Comparison of ENCODE assay signal across 10 mouse cellular contexts in genomic region chr12:73764649-73765525, GRCm38 (mm10).
A peak's percentile ranks its signal among the peaks of the same experiment; 100 is the strongest.
DNase-seq lines count a peak whose midpoint lies in the region; ATAC-seq and TF ChIP-seq lines count a peak whose summit lies in the region.
"Had no signal": no experiment of that assay in that cellular context is flagged by ENCODE, and none has a peak within 500 bp of the region (broad histone marks: within the 10 kb centered on the region; RNA-seq: fewer than 3 reads in every experiment).

No protein-coding gene starts in this region.

- H3K27ac ChIP-seq in hindbrain, embryonic 12.5 days = peak overlapping the region; percentile 30; the same call in 1 of the 2 replicates
- H3K27ac ChIP-seq in hindbrain, postnatal 0 days = no peak overlapping the region

- H3K4me3 ChIP-seq in hindbrain, embryonic 12.5 days = no peak overlapping the region
- H3K4me3 ChIP-seq in hindbrain, postnatal 0 days (ENCODE audit: low read length) = no peak overlapping the region
- H3K4me3 ChIP-seq: erythroblast, embryonic 14.5 days had no signal

- peaks cover 7% of the 10 kb centered on the region; the same call in 1 of the 2 replicates for H3K4me1 ChIP-seq in hindbrain, embryonic 12.5 days
- no peaks in the 10 kb centered on the region for H3K4me1 ChIP-seq in hindbrain, postnatal 0 days (ENCODE audit: insufficient read depth, low read length)

- H3K9me3 ChIP-seq in hindbrain, embryonic 12.5 days (replicated peaks) = no peaks in the 10 kb centered on the region
- H3K9me3 ChIP-seq in hindbrain, postnatal 0 days (ENCODE audit: low read length) = no peaks in the 10 kb centered on the region

- no peak for DNase-seq in hindbrain, postnatal 0 days (ENCODE audit: low spot score)
- peak; percentile 71 for DNase-seq in retina, adult 2 months (ENCODE audit: low read depth, low spot score)
- DNase-seq in retina, embryonic 14.5 days (ENCODE audit: low spot score) = no peak
- peak; percentile 45 to 48 for DNase-seq in heart, postnatal 10 days
- no peak for DNase-seq in Muller cell, postnatal 12 days (ENCODE audit: inconsistent ontology term)
- DNase-seq in spleen, adult 18-20 months = no peak
- DNase-seq in adrenal gland, postnatal 36 days = no peak
- DNase-seq: layer of hippocampus, postnatal 36 days had no signal

- no peak for TF ChIP-seq CTCF in hindbrain, postnatal 0 days (IDR thresholded peaks at IDR 0.05; ENCODE audit: low read depth)

- H3K27me3 ChIP-seq in hindbrain, embryonic 12.5 days = no peaks in the 10 kb centered on the region
- no peaks in the 10 kb centered on the region for H3K27me3 ChIP-seq in hindbrain, postnatal 0 days (ENCODE audit: insufficient read depth, low read length)

- no peak for ATAC-seq in hindbrain, embryonic 12.5 days (ENCODE audit: low FRiP score)
- ATAC-seq in hindbrain, postnatal 0 days = no peak

- no peak overlapping the region for H3K4me2 ChIP-seq in hindbrain, embryonic 12.5 days (replicated peaks)
- no peak overlapping the region for H3K4me2 ChIP-seq in hindbrain, postnatal 0 days (ENCODE audit: low read depth, low read length)

- H3K36me3 ChIP-seq in hindbrain, embryonic 12.5 days = no peaks in the 10 kb centered on the region
- no peaks in the 10 kb centered on the region for H3K36me3 ChIP-seq in hindbrain, postnatal 0 days (ENCODE audit: insufficient read depth, low read length)

- intact Hi-C loops in heart, postnatal 10 days (cut with DNase I) = no loop called here

- 69% methylated on average over 15 of the region's 15 CpGs for WGBS in hindbrain, embryonic 12.5 days
- 65% methylated on average over 15 of the region's 15 CpGs for WGBS in hindbrain, postnatal 0 days

- no peak overlapping the region for H3K9ac ChIP-seq in hindbrain, embryonic 12.5 days
- no peak overlapping the region for H3K9ac ChIP-seq in hindbrain, postnatal 0 days (replicated peaks; ENCODE audit: low read length)

Comparison
In these comparisons a context has a peak if more than half of its experiments do, and no peak if none do; other contexts are left out.
1. DNase-seq: peak in retina, adult 2 months (single experiment) and heart, postnatal 10 days (2 of 2); none in hindbrain, postnatal 0 days (single experiment), retina, embryonic 14.5 days (single experiment), Muller cell, postnatal 12 days (single experiment), spleen, adult 18-20 months (0 of 2) and adrenal gland, postnatal 36 days (0 of 2).